Mouse (Mus musculus): ENCODE data around the gene Zdhhc15. TPM values are rescaled to one million over a fixed set of nuclear protein-coding genes. Genes with fewer than 3 reads are reported as not detected.

Gene Zdhhc15
- 7.3 TPM for polyA plus RNA-seq (2014; fragmentation: Illumina TruSeq; extraction: RNeasy Lipid Tissue Mini Kit (QIAGEN cat#74804); ENCODE audit: low read depth, low replicate concordance)

GRCm38 (mm10) chrX:104670757-104671549 is at the start of gene Zdhhc15:
TSS of gene Zdhhc15 (minus strand) at chrX:104671064.

Other genes starting within 250 kb of the Zdhhc15 start
- 39.4 TPM for gene Uprt, start 188.2 kb downstream of the Zdhhc15 start, polyA plus RNA-seq (2014; fragmentation: Illumina TruSeq; extraction: RNeasy Lipid Tissue Mini Kit (QIAGEN cat#74804); ENCODE audit: low read depth, low replicate concordance)
- not detected for gene Magee2, start 186.2 kb upstream of the Zdhhc15 start, polyA plus RNA-seq (2014; fragmentation: Illumina TruSeq; extraction: RNeasy Lipid Tissue Mini Kit (QIAGEN cat#74804); ENCODE audit: low read depth, low replicate concordance)

Data from adrenal gland, adult 10 weeks (tissue).